Mouse (Mus musculus): ENCODE measurements around the gene Dhrs3.

Dhrs3 gene

GRCm38 (mm10) chr4:144892133-144892936, at the start of gene Dhrs3:
Gene Dhrs3 (plus strand): TSS chr4:144892827.
- DNase-seq (ENCODE audit: low read depth in 1 of 2, low spot score in 2 of 2), result peak; percentile 67 to 79

GRCm38 (mm10) chr4:144861756-144862505, 30.7 kb upstream of the Dhrs3 start:
- DNase-seq (ENCODE audit: low read depth in 1 of 2, low spot score in 2 of 2), result no peak

GRCm38 (mm10) chr4:144867926-144868325, 24.7 kb upstream of the Dhrs3 start:
- no peak for DNase-seq (ENCODE audit: low read depth in 1 of 2, low spot score in 2 of 2)

DNA sequence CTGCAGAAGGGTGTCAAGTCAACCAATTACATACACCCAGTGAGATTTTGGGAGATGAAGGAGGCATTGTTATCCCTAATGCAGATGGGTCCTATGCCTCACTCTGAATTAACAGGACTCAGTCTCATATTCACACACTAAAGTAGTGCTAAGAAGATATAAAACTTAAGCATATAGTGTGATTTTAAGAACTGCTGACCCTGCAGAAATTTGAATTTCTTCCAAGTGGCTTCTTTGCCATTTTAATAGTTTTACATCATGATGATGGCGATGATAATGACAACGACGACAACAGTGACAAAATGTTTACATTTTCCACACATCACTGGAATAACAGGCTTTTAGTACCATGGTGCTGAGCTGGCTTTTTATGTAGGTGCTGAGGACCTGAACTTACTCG, 24.0 kb upstream of the Dhrs3 start:
- no peak for DNase-seq (ENCODE audit: low read depth in 1 of 2, low spot score in 2 of 2)

DNA sequence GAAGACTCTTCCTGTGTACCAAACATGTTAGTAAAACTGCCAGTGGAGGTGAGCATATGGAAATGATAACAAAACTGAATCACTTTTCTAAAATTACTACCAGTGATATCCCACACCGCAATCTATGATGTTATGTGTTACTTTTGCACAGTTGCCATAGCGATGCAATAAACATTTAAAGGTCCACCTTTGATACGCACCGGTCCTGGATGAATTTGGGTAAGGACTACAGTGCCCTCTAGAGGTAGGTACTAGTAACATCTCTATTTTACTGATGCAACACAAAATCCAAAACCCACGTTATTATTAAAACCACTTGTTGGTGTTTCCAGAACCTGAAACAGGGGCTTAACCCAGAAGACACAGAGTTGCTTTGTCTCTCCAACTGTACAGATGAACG, 19.7 kb upstream of the Dhrs3 start:
- DNase-seq (ENCODE audit: low read depth in 1 of 2, low spot score in 2 of 2), result no peak

- DNase-seq (ENCODE audit: low read depth in 1 of 2, low spot score in 2 of 2), result no peak
These were observed 17.0 kb upstream of the Dhrs3 start for GRCm38 (mm10) chr4:144875576-144876093.

GRCm38 (mm10) chr4:144879549-144879948, 13.1 kb upstream of the Dhrs3 start:
- no peak for DNase-seq (ENCODE audit: low read depth in 1 of 2, low spot score in 2 of 2)

GRCm38 (mm10) chr4:144881376-144881775, 11.3 kb upstream of the Dhrs3 start:
- no peak for DNase-seq (ENCODE audit: low read depth in 1 of 2, low spot score in 2 of 2)

- no peak for DNase-seq (ENCODE audit: low read depth in 1 of 2, low spot score in 2 of 2)
These were observed 9.7 kb upstream of the Dhrs3 start for GRCm38 (mm10) chr4:144882881-144883331.

GRCm38 (mm10) chr4:144886460-144886859, 6.2 kb upstream of the Dhrs3 start:
- no peak for DNase-seq (ENCODE audit: low read depth in 1 of 2, low spot score in 2 of 2)

GRCm38 (mm10) chr4:144888750-144889149, 3.9 kb upstream of the Dhrs3 start:
- no peak for DNase-seq (ENCODE audit: low read depth in 1 of 2, low spot score in 2 of 2)

GRCm38 (mm10) chr4:144889505-144890301, 2.9 kb upstream of the Dhrs3 start:
- DNase-seq (ENCODE audit: low read depth in 1 of 2, low spot score in 2 of 2), result no peak

DNA sequence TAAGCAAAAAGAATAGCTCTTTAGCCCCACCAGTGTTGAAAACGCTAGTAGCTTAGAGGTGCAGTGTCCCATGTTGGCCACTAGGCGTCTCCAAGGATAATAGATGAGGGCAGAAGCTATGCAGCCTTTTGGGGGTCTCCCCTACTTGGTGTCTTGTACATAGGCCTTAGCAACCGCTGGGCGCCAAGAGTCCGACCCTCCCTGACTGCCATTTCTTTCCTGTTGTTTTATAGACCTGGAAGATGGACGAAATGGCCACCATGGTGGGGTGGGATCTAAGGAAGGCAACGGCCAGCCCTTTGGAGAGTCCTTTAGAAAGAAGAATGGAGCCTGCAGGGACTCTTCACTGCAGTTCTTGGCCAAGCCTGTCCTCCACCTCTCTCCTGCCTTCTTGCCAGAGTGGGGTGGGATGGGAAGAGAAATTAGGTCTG, 1.9 kb upstream of the Dhrs3 start:
- peak in 1 of 2 experiments; percentile 22 for DNase-seq (ENCODE audit: low read depth in 1 of 2, low spot score in 2 of 2)

DNA sequence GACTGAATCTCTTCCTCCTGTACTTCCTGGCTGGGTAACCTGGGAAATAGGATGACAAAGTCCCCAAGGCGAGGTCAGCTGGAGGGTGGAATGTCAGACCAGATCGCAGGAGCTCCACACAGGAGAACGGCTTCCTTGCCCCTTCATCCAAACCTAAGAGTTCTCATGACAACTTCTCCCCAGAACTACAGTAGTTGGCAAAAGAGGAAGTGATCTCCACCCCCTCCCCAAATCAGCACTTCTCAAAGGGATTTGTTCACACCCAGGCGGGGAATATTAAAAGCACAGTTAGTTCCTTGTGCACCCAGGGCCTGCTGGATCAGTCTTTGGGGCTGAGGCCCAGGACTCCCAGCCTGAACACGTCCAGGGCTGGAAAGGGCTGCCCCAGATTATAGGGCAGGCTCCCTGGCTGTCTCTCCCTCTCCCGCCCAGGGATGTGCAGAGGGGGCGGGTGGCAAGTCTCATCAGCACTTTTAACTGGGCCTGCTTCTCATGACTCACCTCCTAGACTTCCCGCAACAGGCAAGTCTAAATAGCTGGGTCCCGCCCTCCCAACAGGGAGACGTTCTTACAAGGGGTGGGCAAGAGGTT, 1.4 kb upstream of the Dhrs3 start:
- DNase-seq (ENCODE audit: low read depth in 1 of 2, low spot score in 2 of 2), result peak in 1 of 2 experiments; percentile 20

DNA sequence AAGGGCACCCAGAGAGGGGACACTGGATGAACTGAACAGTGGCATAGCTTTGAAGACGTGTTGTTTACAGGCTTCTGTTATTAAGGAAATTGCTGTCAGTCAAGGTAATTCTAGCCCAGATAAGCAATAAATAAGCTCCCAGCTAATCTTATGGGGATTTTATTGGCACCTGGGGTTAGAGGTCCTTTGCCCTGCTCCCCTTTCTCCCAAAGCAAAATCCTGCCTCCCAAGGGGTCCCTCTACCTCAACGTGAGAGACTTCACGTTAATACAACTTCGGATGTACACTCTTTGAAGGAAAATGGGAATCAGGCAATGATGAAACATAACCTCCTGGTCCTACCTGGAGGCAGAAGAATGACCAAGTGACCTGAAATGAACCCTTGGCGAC, 889 bp upstream of the Dhrs3 start:
- no peak for DNase-seq (ENCODE audit: low read depth in 1 of 2, low spot score in 2 of 2)

DNA sequence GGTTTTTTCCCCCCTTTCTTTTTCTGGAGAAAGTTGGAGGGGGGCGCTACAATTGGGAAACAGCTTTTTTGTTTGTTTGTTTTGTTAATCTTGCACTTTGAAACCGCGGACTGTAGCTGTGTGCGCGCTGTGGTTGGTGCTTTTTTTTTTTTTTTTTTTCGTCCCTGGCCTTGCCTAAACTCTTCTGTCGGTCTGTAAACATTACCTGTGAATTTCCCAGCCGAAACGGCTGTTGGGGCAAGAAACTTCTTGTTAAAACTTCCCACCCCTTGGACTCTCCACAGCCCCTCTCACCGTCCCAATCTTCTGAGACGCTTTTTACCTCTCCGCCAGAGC, 278 bp downstream of the Dhrs3 start:
- DNase-seq (ENCODE audit: low read depth in 1 of 2, low spot score in 2 of 2), result no peak

- DNase-seq (ENCODE audit: low read depth in 1 of 2, low spot score in 2 of 2), result no peak
These were observed 1.2 kb downstream of the Dhrs3 start for GRCm38 (mm10) chr4:144893561-144894486.

GRCm38 (mm10) chr4:144894487-144895210, 2.0 kb downstream of the Dhrs3 start:
- DNase-seq (ENCODE audit: low read depth in 1 of 2, low spot score in 2 of 2), result no peak

- DNase-seq (ENCODE audit: low read depth in 1 of 2, low spot score in 2 of 2), result no peak
These were observed 2.6 kb downstream of the Dhrs3 start for GRCm38 (mm10) chr4:144895211-144895590.

All from monocyte, adult 2 months (primary cell).